Mouse (Mus musculus): ENCODE measurements around the gene Eaf2.
"Not testable (repeated sequence)": the region's sequence is repeated elsewhere in the genome, so short reads cannot be mapped to it uniquely, and the experiment has no call there.

Gene Eaf2

DNA sequence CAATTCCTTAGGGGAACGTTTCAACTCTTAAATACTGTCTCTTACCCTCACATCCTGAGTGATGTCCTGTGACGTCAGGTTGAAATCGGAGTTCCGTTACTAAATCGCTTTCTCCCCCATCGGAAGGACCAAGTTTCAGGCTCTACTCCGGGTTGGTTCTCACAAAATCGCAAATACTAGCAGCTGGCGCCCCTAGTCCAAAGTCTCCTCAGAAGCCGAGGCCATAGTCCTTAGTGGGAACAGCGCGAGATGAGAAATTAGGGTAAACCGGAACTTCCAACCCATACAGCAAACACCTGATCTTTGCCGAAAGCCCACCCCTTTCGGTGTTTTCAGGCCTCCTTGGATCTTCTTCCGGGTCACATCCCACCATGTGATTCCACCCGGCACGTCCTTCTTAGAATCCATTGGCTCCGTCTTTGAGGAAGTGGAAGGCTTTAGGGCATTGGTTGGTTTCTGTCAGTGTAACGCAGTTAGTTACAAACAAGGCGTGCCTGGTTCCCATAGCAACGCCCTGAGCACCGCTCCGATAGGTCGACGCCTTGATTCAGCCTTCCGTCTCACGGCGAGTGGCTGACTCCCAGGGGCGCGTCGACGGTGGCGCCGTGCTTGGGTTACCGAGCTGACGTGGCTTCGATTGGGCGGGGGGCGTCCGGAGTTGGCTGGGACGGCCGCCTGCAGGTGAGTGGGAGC is at the start of gene Eaf2, which contains the start of gene Golgb1:
Gene Eaf2 (minus strand): TSS at position 421 of the 693 bp plus-strand sequence.
Gene Golgb1 (plus strand): TSS at position 558 of the 693 bp plus-strand sequence.
- DNase-seq, result peak; percentile 98

DNA sequence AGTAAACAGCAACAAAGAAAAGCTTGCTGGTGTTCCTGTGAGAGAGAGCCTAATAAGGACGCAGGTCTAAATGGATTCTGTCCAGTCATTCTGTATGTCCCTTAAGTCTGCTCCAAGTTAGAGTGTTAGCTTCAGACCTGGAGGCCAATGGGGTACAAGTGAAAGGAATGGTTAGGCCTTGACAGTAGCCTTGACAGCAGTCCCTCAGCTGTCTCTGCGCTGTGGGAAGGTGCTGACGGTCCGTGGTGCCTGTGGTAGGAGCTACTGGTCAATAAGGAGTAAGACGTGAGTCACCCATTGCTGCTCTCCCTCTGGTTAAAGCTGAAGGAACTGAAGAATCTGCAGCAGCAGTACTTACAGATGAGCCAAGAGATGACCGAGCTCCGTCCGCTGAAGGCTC is 49.5 kb upstream of the Eaf2 start:
- DNase-seq, result no peak

DNA sequence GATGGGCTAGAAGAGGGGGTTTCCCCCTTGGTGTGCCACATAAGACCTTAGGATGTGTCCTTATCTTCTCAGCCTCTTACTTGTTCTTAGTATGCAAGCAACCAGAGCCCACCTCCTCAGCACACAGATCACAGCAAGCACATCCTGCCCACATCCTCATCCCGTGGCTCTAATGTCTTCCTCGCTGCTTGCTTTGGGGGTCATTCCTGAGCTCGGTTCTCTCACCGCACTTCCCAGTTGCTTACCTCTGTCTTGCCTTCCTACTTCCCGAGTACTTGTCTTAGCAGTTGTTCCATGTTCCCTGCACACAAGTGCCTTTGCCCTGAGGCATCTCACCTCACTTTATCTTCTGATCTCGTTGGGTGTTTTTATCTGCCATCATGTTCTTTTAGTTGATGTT is 47.2 kb upstream of the Eaf2 start:
- DNase-seq, result no peak

DNA sequence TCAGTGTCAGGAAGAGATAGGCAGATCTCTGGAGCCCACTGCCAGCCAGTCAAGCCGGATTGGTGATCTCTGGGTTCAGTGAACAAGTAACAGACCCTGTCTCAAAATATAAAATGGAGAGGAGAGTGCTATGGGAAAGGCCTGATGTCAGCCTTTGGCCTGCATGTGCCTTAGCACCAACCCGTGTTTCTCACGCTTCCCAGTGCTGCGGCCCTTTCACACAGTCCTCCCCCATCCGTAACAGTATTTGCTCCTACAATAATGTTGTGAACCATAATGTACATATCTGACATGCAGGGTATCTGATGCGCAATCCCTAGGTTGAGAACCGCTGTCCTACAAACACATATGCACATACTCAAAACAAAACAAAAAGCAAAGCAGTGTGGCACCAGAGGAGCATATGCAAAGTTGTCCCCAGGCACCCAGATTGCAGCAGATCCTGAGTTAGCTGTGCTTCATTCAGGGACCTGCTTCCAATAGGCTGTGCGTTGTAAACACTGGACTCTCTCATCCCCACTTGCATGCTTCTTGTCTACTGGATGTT is 46.3 kb upstream of the Eaf2 start:
- DNase-seq, result no peak

DNA sequence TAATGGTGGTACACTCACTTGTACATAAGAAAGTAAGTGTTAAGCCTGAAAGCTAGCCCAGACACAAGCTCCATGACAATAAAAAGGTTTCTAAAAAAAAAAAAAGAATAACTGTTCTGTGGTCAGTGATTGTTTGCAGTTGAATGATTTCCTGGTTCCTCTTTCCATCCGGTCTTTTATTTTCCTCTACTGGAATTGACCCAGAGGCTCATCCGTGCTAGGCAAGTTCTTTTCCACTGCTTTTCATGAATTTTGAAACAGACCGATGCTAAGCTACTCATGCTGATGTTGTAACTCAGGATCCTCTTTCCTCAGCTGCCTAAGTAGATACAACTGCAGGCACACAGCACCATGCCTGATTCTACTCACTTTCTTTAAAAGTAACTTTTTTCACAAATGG is 45.6 kb upstream of the Eaf2 start:
- DNase-seq, result no peak

DNA sequence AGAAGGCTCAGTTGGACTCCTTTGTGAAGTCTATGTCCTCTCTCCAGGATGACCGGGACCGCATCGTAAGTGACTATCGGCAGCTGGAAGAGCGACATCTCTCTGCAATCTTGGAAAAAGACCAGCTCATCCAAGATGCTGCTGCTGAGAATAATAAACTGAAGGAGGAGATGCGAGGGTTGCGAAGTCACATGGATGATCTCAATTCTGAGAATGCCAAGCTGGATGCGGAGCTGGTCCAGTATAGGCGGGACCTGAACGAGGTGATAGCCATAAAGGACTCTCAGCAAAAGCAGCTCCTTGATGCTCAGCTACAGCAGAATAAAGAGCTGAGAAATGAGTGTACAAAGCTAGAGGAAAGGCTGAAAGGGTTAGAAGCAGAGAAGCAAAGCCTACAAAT is 43.7 kb upstream of the Eaf2 start:
- no peak for DNase-seq

DNA sequence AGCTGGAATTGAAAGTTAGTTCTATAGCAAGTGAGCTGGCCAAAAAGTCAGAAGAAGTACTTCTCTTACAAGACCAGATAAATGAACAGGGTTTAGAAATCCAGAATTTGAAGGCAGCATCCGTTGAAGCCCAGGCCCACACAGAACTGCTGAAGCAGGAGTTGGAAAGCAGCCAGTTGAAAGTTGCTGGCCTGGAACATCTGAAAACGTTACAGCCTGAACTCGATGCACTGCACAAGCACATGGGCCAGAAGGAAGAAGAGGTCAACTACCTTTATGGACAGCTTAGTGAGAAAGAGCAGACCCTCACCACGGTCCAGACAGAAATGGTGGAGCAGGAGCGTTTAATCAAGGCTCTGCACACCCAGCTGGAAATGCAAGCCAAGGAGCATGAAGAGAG is 39.4 kb upstream of the Eaf2 start:
- peak; percentile 77 for DNase-seq

DNA sequence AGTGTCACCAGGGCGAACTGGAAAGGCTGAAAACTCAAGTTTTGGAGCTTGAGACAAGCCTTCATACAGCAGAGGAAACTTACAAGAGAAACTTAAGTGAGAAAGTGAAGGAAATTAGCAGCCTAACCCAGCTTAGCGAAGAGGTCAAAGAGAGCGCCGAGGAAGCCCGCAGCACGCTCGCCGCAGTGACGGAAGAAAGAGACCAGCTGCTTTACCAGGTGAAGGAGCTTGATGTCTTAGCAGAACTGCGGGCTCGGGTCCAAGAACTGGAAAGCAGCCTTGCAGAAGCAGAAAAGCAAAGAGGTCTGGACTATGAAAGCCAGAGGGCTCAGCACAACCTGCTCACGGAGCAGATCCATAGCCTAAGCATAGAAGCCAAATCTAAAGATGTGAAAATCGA is 37.5 kb upstream of the Eaf2 start:
- DNase-seq, result no peak

DNA sequence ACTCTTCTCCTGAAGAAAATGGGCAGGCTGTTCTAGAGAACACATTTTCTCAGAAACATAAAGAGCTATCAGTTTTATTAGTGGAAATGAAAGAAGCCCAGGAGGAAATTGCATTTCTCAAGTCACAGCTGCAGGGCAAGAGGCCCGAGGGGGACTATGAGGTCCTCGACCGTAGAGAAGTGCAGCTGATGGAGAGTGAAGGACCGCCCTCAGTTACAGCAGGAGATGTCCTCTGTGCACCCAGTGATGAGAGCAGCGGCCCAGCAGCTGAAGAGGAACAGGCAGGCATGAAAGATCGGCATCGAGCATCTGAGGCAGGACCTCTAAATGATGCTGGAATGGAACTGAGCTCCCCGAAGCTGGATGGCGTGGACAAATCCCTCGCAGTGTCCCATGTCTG is 37.1 kb upstream of the Eaf2 start:
- DNase-seq, result no peak

DNA sequence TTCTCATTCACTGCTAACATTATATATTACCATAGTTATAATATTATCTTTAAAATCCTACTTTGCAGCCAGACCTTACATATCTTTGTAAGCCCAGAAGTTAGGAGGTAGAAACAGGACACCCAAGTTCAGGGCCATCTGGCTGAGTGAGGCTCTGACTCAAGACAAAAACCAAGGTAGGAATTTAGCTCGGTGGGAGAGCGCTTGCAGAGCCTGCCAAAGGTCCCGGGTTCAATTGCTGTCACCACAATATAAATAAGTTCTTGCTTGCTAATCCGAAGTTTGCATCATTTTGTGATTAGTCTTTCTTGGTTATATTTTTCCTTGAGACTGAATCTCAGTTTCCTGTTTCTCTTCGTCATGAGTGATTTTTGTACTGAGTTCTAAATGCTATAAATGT is 28.4 kb upstream of the Eaf2 start:
- DNase-seq, result no peak

DNA sequence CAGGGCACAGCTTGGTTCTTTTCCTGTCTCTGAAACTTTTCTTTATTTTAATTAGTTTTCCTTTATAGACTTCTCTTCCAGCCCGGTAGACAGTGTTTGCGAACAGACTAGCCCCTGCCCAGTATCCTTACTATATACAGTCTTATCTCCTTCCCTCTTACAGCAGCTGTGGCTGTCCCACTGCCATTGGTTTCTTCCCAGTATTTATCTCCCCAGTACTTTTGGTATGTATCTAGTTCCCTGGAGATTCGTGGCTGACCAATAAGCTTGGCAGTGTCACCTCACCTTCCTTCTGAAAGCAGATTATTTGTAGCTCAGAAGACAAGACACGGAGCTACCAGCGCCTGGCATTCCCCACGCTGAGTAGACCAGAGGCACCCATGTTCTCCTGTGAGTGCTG is 21.9 kb upstream of the Eaf2 start:
- DNase-seq, result no peak

DNA sequence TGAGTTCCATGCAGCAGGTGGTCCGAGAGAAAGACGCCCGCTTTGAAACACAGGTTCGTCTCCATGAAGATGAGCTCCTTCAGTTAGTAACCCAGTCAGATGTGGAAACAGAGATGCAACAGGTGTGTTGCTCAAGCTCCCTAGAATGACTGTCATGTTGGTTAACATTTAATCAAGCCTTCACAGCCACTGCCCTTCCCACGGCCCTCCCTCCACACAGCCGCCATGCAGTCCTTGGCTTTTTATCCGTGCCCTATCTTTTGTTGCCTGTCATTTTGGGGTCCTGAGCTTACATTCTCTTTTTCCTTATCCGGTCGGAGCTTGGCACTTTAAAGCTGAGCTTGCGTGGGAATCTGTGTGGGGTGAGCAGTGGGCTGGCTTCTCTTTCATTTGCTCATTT is 18.5 kb upstream of the Eaf2 start:
- no peak for DNase-seq

DNA sequence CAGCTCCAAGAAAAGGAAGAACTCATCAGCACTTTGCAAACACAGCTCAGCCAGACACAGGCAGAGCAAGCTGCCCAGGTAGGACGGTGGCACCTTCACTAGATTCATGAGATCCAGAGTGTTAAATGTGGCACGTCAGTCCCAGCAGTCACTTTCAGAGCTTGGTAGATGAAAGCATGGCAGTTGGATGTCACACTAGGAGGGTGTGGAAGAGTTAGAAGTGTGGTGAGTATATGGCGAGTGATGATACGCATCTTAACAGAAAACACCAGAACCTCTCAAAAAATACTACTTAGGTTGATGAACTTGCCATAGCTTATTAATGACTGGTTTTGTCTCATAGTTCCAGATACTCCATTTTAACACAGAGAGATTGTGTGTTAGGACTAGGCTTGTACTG is 16.6 kb upstream of the Eaf2 start:
- DNase-seq, result no peak

DNA sequence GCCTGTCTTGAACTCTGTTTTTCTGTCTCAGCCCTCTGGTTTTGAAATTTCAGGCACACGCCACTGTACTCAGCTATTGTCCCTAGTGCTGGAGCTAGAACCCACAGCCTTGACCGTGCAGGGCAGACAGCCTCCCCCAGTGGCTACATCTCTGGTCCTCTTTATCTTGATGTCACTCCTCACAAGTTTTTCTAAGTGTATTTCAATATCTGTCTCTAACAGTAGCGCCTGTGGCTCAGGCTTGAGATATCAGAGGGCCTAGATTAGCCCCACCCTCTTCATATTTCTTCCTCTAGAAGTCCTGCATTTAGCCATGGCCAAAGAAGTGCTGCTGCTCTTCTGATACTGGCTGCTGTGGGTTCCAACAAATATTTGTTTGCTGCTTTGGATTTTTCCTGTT is 15.8 kb upstream of the Eaf2 start:
- DNase-seq, result no peak

DNA sequence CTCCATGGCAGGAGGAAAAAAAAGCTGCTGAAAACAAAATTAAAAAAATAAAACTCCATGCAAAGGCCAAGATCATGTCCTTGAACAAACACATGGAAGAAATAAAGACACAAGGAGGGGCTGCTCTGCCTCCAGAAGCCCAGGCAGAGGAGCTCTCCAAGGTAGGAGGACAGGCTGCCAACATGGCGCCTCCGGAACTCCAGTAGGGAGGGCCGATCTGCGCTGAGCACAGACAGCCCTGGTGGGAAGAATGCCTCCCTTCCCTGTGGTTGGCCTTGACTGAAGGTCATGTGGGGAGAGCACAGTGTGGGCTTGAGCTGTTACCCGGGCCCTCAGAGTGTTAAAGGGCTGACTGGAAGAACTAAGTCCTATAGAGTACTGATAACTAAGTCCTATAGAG is 12.7 kb upstream of the Eaf2 start:
- DNase-seq, result no peak

DNA sequence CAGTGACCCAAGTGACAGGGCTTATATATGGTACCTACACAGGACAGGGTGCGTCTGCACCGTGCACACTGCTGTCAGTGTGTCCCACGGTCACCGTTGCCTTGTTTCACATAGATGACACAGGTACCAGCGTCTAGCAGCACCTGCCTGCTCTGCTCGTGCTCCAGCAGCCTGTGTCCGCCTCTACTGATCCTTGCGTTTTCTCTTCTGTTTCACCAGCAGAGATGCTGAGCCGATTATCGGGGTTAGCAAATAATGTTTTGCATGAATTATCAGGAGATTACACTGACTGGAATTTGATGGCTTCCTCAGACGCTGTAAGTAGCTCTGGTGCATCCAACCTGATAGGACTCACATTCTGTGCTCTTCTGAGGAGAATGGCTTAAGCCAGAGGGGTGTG is 11.1 kb upstream of the Eaf2 start:
- DNase-seq, result no peak

DNA sequence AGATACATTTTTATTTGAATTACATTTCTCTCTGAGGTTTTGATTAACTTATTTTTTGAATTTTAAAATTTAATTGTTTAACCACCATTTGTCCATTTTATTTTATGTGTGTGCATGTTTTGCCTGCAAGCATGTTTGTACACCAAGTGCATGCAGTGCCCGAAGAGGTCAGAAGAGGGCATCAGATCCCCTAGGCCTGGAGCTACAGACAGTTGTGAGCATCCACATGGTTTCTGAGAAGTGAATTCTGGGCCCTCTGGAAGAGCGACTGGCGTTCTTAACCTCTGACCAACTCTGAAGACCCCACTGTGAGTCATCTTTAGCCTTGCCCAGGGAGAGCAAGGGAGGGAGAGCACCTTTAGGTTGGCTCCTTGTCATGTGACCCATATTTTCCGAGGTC is 10.1 kb upstream of the Eaf2 start:
- no peak for DNase-seq

DNA sequence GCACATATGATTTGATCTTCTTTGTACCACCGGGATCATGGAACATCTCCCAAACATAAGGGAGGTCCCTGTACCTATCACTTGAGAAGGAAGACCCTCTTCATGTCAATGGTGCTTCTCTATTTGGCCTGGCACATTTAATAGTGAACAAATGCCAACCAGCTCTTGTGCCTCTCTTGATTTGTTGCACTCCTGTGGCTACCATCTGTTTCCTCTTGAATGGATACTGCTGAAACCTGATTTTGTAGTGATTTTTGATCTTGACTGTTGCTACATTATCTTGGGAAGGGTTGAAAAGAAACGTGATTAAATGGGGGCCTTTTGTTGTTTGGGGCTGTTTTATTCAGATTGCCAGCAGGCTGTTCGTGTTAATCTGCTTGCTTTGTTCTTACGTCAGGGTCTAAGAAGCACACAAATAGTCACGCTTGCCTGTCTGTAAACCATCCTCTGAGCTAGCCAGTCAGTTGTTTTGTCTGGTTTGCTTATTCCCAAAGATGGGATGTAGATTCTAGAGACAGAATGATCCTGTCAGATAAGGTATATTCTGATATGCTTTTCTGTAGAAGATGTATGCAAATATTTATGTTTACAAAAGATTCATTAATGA is 8.0 kb upstream of the Eaf2 start:
- DNase-seq, result no peak

DNA sequence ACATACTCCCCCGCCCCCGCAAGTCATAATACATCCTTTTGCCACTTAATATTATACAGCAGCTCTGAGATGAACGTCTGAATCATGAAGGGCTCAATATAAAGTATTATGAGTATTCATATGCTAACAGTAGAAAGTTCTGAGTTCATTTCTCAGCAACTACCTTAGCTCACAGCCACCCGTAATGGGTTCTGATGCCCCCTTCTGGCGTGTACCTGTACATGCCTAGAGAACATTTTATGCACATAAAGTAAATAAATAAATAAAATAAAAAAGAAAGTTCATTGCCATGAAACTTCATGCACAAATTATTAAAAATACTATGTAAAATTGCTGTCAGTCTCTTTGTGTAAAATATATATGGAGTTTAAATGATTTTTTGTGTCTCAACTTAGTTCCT is 2.5 kb upstream of the Eaf2 start:
- no peak for DNase-seq

DNA sequence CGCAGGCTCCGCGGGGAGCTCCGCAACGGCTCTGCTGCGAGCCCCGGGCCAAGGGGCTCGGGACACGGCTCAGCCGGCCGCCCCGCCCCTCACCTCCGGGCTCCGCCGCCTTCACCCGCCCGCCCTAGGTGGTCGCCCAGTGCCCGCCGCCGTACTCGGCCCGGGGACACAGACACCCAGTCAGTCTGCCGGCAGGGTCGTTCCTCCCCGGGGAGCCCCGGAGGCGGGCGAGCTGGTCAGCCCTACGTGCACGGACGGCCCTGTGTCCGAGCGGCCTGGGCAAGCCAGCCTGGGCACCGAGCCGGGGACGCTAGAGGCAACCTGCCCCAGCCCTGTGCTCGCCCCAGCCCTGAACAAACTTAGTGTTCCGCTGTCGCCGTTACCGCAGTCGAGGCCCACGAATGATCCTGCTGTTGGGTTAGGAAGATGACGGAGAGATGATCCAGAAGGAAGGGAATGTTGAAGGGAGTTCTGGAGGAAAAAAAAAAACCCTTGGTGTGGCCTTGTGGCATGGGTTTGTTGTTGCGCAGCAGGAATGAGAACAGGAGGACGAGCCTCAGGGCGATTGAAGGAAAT is 561 bp upstream of the Eaf2 start:
- no peak for DNase-seq

DNA sequence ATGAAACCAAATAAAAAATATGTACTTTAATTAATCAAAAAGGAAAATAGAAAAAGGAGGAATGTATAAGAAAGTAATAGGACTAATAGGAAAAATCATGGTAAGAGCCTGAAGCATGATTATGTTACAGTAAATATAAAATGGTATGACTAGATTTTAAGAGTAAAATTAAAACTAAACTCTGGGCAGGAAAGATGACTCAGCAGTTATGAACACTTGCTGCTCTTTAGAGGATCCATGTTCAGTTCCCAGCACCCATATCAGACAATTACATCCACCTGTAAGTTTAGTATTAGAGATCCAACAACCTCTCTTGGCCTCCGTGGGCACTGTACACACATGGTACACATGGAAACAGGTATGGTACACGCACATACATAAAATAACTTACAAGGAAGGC is 5.4 kb downstream of the Eaf2 start:
- DNase-seq, result no peak

DNA sequence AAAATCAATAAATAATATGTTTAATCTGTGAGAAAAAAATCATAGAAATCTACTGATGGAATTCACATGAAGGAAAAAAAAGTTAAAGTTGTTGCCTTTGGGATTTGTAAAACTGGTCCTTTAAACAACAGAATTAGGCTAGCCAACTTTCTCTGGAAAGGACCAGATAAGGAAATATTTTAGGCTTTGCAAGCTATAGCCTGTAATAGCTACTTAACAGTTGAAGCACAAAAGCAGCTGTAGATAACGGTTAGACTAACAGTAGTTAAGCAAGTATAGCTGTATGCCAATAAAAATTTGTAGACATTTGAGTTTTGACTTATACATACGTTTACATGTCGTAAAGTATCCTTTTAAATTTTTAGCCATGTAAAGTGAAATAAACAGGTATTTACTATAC is 11.2 kb downstream of the Eaf2 start:
- no peak for DNase-seq

DNA sequence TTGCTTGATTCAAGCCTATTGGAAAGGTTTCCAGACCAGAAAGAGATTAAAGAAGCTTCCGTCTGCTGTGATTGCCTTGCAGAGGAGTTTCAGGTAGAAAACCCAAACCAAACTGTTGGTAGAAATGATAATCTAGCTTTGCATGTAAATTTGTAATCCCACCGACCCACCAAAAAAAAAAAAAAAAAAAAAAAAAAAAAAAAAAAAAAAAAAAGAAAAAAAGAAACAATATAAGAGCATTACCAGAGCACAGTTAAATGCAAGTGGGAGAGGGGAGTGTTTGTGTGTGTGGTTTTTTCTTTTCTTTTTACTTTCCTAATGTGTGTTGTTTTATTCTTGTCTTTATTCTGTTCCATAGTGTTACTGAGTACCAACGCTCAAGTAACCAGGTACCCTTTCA is 23.6 kb downstream of the Eaf2 start:
- DNase-seq, result no peak

DNA sequence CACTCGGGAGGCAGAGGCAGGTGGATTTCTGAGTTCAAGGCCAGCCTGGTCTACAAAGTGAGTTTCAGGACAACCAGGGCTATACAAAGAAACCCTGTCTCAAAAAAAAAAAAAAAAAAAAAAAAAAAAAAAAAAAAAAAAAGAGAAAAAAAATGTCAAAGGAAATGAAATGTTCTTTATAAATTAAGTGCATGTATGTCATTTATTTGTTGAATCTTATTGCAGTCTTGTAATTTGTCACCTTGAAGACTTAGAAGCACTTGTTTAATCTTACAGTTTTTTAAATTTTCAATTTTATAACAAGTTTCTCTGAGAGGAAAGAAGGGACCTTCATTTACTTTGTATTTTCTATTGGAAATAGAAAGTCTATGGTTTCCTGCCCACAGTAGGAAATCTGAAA is 27.9 kb downstream of the Eaf2 start:
- not testable (repeated sequence) for DNase-seq

All from kidney, postnatal 14 days (tissue).